Mouse (Mus musculus) embryo, embryonic 10 days (tissue): ENCODE results near the gene Hibch.
A peak's percentile ranks its signal among the peaks of the same experiment; 100 is the strongest.
"Not testable (repeated sequence)": the region's sequence is repeated elsewhere in the genome, so short reads cannot be mapped to it uniquely, and the experiment has no call there.

Experiments used
- DNase-seq: peaks from one replicate; pipeline ENCODE4 v3.0.0-alpha.2; 2015; ENCODE audit warnings: low spot score

Hibch gene

GRCm38 (mm10) chr1:52884208-52884607 lies 39.5 kb downstream of the Hibch start:
- no peak for DNase-seq

- no peak for DNase-seq
Measured at GRCm38 (mm10) chr1:52909783-52910182, 65.1 kb downstream of the Hibch start.

GRCm38 (mm10) chr1:52916655-52917054 lies 71.9 kb downstream of the Hibch start:
- DNase-seq = no peak

GRCm38 (mm10) chr1:52918897-52919296 lies 74.2 kb downstream of the Hibch start:
- not testable (repeated sequence) for DNase-seq

GRCm38 (mm10) chr1:52924482-52924881 lies 79.8 kb downstream of the Hibch start:
- not testable (repeated sequence) for DNase-seq

- DNase-seq = no peak
Measured at GRCm38 (mm10) chr1:52934494-52934893, 89.8 kb downstream of the Hibch start.

GRCm38 (mm10) chr1:52939021-52939420 lies 94.3 kb downstream of the Hibch start:
- DNase-seq = no peak

GRCm38 (mm10) chr1:52947895-52948294 lies 103.2 kb downstream of the Hibch start:
- DNase-seq = no peak

GRCm38 (mm10) chr1:52951146-52951868 lies 106.6 kb downstream of the Hibch start:
- peak; percentile 49 for DNase-seq

- DNase-seq = no peak
Measured at GRCm38 (mm10) chr1:52952143-52952542, 107.4 kb downstream of the Hibch start.

- DNase-seq = peak; percentile 25
Measured at GRCm38 (mm10) chr1:52952551-52953397, 108.0 kb downstream of the Hibch start.

- DNase-seq = peak; percentile 12
Measured at GRCm38 (mm10) chr1:52953548-52953947, 108.8 kb downstream of the Hibch start.

- no peak for DNase-seq
Measured at GRCm38 (mm10) chr1:52954456-52954855, 109.7 kb downstream of the Hibch start.

GRCm38 (mm10) chr1:52955102-52955501 lies 110.4 kb downstream of the Hibch start:
- peak; percentile 70 for DNase-seq

GRCm38 (mm10) chr1:52956746-52957145 lies 112.0 kb downstream of the Hibch start:
- DNase-seq = no peak

GRCm38 (mm10) chr1:52960191-52960590 lies 115.5 kb downstream of the Hibch start:
- no peak for DNase-seq

- no peak for DNase-seq
Measured at GRCm38 (mm10) chr1:52963097-52963496, 118.4 kb downstream of the Hibch start.

- peak; percentile 18 for DNase-seq
Measured at GRCm38 (mm10) chr1:52964581-52964980, 119.9 kb downstream of the Hibch start.
